Mouse (Mus musculus): ENCODE measurements at regions not wholly inside any gene's neighbourhood (a gene's known extent, or its start where the extent isn't known, plus 50 kb on each side); places are given as distances from the start of the nearest gene placed in this dataset.

DNA sequence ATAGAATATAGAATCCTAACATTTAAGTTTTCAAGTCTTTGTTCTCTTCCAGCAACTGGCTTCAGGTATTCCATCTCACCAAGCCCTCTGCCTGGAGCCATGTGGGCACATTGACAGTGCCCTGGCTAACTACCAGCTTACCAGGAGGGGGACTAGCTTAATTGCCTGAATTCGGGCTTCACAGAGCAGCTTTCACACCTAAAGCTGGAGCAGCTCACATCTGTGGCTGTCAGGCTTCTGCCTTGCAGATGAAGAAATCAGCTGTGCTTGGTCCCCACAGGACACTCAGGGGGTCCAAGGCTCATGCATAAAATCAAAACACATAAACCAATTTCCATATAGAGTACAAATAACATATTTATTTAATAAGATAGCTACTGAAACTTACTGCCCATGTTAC is 1058.5 kb upstream of the Cited2 start:
- TF ChIP-seq CTCF (IDR thresholded peaks at IDR 0.05; ENCODE audit: low read depth, low read length) (no peak), POLR2A (IDR thresholded peaks at IDR 0.05; ENCODE audit: extremely low read depth, insufficient read depth, low read length) (no peak)
